Mouse (Mus musculus) midbrain, embryonic 10.5 days (tissue): ENCODE data around the gene Ccdc102a. TPM values are rescaled to one million over a fixed set of nuclear protein-coding genes. Genes with fewer than 3 reads are reported as not detected.

ENCODE experiments used
- DNase-seq: peaks from one replicate; pipeline ENCODE4 v3.0.0-alpha.2; 2017; ENCODE audit warnings: low spot score
- H3K27ac ChIP-seq: fragments of 300-500 bp; sonication (generic); replicated peaks from 2 replicates; pipeline ENCODE4 v1.5.1; 2016; ENCODE audit warnings: mild to moderate bottlenecking
- H3K27me3 ChIP-seq: fragments of 300-500 bp; sonication (generic); 2 replicates; pipeline ENCODE4 v1.6.1; 2016; ENCODE audit warnings: low read depth, mild to moderate bottlenecking; ENCODE audit not compliant: poor library complexity, severe bottlenecking
- H3K36me3 ChIP-seq: fragments of 300-500 bp; sonication (generic); 2 replicates; pipeline ENCODE4 v1.6.1; 2016; ENCODE audit warnings: mild to moderate bottlenecking, moderate library complexity
- H3K4me1 ChIP-seq: fragments of 300-500 bp; sonication (generic); 2 replicates; pipeline ENCODE4 v1.6.1; 2016
- H3K4me3 ChIP-seq: fragments of 300-500 bp; sonication (generic); 2 replicates; pipeline ENCODE4 v1.5.1; 2016; ENCODE audit warnings: mild to moderate bottlenecking, moderate library complexity
- H3K9me3 ChIP-seq: fragments of 300-500 bp; sonication (generic); replicated peaks from 2 replicates; pipeline ENCODE4 v1.6.1; 2016; ENCODE audit warnings: mild to moderate bottlenecking
- WGBS: fragments of 180-500 bp; shearing (Covaris S2); methylation state at CpG from one replicate; pipeline ENCODE4 v1.1.7; 2016; 5-methylcytosine and 5-hydroxymethylcytosine counted together
- polyA plus RNA-seq: library from polyadenylated mRNA; unstranded; fragments of >200 nt; fragmentation: Nextera tagmentation; extraction: Ambion mirVana; gene quantifications from 2 replicates; pipeline ENCODE4 v1.2.1, GENCODE M21; 2016

Gene Ccdc102a
- polyA plus RNA-seq, 1 experiment from 2014 or later = 13.0 TPM

GRCm38 (mm10) chr8:94950046-94950445 is 32.1 kb upstream of the Ccdc102a start:
- Histone ChIP-seq H3K4me3 (no peak overlapping the region), H3K27me3 (0 out of 2 replicates have a peak, but pooled peaks cover 7% of the 10 kb centered on the region), H3K36me3 (no peaks in the 10 kb centered on the region), H3K9me3 (no peaks in the 10 kb centered on the region), H3K27ac (no peak overlapping the region), H3K4me1 (peaks cover 18% of the 10 kb centered on the region)
- DNase-seq = peak; percentile 83
- 24% methylated on average over 4 of the region's 4 CpGs for WGBS

- no peak for DNase-seq
- no peak overlapping the region for H3K27ac ChIP-seq
- H3K4me1 ChIP-seq = peaks cover 17% of the 10 kb centered on the region
- 0 out of 2 replicates have a peak, but pooled peaks cover 7% of the 10 kb centered on the region for H3K27me3 ChIP-seq
- H3K4me3 ChIP-seq = no peak overlapping the region
- H3K36me3 ChIP-seq = no peaks in the 10 kb centered on the region
- 88% methylated on average over 4 of the region's 4 CpGs for WGBS
- H3K9me3 ChIP-seq = no peaks in the 10 kb centered on the region
Observed at GRCm38 (mm10) chr8:94949010-94949409, 31.1 kb upstream of the Ccdc102a start.

GRCm38 (mm10) chr8:94948421-94948820 is 30.5 kb upstream of the Ccdc102a start:
- WGBS = 84% methylated on average over 4 of the region's 4 CpGs
- Histone ChIP-seq H3K9me3 (no peaks in the 10 kb centered on the region), H3K27ac (no peak overlapping the region), H3K36me3 (no peaks in the 10 kb centered on the region), H3K27me3 (0 out of 2 replicates have a peak, but pooled peaks cover 7% of the 10 kb centered on the region), H3K4me1 (peaks cover 20% of the 10 kb centered on the region), H3K4me3 (no peak overlapping the region)
- no peak for DNase-seq

DNA sequence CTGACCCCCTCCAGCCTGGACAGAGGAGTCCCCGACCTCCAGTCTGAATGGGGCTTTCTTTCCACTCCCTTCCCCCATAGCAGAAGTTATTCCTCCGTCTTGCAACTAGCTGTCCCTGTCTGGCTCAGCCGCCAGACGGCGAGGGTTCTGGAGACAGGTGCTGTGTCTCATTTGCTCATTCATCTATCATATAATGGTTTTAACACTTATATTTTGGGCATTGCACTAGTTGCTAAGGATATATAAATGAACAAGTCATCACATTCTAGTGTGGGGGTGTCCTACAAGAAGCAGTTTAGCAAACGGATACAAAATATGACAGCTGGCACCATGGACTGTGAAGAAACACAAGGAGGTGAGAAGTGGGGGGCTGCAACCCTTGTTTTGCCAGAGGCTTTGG is 27.3 kb upstream of the Ccdc102a start:
- Histone ChIP-seq H3K4me1 (peaks cover 22% of the 10 kb centered on the region), H3K27ac (no peak overlapping the region), H3K27me3 (peaks cover 15% of the 10 kb centered on the region; the same call in 1 of the 2 replicates), H3K9me3 (no peaks in the 10 kb centered on the region), H3K36me3 (no peaks in the 10 kb centered on the region), H3K4me3 (no peak overlapping the region)
- WGBS = 72% methylated on average over 6 of the region's 6 CpGs
- DNase-seq = no peak

GRCm38 (mm10) chr8:94942566-94942965 is 24.7 kb upstream of the Ccdc102a start:
- no peaks in the 10 kb centered on the region for H3K36me3 ChIP-seq
- H3K27me3 ChIP-seq = peaks cover 15% of the 10 kb centered on the region; the same call in 1 of the 2 replicates
- H3K27ac ChIP-seq = no peak overlapping the region
- 19% methylated on average over 6 of the region's 6 CpGs for WGBS
- H3K4me3 ChIP-seq = no peak overlapping the region
- peaks cover 22% of the 10 kb centered on the region for H3K4me1 ChIP-seq
- peak; percentile 68 for DNase-seq
- H3K9me3 ChIP-seq = no peaks in the 10 kb centered on the region

DNA sequence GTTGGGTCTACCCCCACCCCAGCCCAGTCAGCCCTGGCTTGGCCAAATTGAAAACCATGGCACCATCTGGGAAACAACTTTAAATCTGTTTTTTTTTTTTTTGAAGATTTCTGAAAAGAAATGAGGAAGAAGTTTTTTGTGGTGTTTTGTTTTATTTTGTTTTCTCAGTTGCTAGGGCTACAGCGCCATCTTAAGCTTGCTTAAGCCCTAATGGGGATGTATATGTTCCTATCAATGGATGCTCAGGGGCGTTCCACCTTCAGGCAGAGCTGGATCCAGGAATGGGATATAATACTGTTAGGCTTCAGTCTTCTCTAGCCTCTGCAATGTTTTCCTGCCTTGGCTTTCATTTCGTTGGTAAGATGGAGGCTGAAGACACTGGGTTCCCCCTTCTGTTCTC is 17.3 kb upstream of the Ccdc102a start:
- Histone ChIP-seq H3K9me3 (no peaks in the 10 kb centered on the region), H3K27me3 (no peaks in the 10 kb centered on the region), H3K4me1 (no peaks in the 10 kb centered on the region), H3K27ac (no peak overlapping the region), H3K4me3 (no peak overlapping the region), H3K36me3 (no peaks in the 10 kb centered on the region)
- WGBS = 81% methylated on average over 3 of the region's 3 CpGs
- no peak for DNase-seq

DNA sequence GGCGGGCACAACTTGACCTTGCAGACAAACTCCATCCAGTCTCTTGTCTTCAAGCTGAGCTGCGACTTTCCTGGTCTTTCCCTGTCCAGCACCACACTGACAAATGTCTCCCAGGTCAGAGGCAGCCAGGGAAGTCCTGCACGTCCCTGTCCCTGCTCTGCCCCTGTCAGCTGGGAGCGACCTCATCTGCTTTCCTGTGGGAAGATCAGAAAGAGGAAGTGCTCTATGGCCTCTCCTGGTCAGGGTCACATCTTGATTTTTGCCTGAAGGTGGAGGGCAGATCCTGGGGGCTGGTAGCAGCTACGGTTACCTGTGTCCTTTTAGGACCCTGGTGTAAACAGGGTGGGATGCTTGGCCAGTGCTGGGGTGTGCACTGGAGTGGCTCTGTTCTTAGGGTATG is 16.0 kb upstream of the Ccdc102a start:
- no peak overlapping the region for H3K27ac ChIP-seq
- no peaks in the 10 kb centered on the region for H3K9me3 ChIP-seq
- no peaks in the 10 kb centered on the region for H3K4me1 ChIP-seq
- H3K36me3 ChIP-seq = no peaks in the 10 kb centered on the region
- H3K27me3 ChIP-seq = no peaks in the 10 kb centered on the region
- no peak overlapping the region for H3K4me3 ChIP-seq
- DNase-seq = no peak
- WGBS = 73% methylated on average over 5 of the region's 5 CpGs

DNA sequence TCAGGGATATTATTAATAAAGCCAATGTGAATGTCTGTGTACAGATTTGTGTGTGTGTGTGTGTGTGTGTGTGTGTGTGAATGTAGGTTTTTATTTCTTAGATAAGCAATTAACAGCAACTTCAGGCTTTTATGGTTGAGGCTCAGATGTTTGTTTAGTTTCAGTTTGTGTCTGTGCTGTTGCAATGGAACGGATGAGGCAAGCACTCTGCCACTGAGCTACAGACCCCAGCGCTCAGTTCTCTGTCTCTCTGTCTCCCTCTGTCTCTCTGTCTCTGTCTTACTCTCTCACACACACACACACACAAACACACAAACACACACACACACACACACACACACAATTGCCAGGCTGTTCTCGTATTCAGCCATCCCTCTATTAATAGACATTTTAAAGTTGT is 10.3 kb upstream of the Ccdc102a start:
- H3K9me3 ChIP-seq = no peaks in the 10 kb centered on the region
- no peak overlapping the region for H3K27ac ChIP-seq
- H3K4me1 ChIP-seq = peaks cover 4% of the 10 kb centered on the region
- no peaks in the 10 kb centered on the region for H3K36me3 ChIP-seq
- 92% methylated on average over 3 of the region's 3 CpGs for WGBS
- no peak for DNase-seq
- no peak overlapping the region for H3K4me3 ChIP-seq
- H3K27me3 ChIP-seq = 0 out of 2 replicates have a peak, but pooled peaks cover 5% of the 10 kb centered on the region

DNA sequence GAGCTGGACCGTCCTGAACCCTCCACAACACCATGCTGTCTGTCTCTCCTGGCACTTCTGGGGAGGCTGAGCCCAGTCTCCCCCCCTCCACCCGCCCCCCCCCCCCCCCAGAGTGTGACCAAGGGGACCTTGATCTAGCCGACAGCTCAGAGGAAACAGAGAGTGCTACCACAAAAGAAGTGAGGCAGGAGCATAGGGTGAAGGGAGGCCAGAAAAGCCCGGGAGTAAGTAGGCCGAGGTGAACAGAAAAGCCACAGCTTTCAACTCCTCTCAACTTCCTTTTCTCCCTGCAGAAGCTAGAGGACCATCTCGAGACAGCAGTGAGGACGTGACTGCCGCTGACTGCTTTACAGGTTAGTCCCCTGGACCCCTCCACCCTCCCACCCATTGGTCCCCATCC is 5.5 kb upstream of the Ccdc102a start, which contains the start of gene Adgrg5:
Gene Adgrg5, plus strand, starts transcription at position 290 of the 400 bp plus-strand sequence.
- no peak for DNase-seq
- WGBS = 47% methylated on average over 8 of the region's 8 CpGs
- Histone ChIP-seq H3K27ac (peak within 1 kb of the TSS; percentile 42; the same call in 1 of the 2 replicates), H3K4me3 (no peak within 1 kb of the TSS), H3K36me3 (no peaks in the 10 kb centered on the region), H3K9me3 (no peaks in the 10 kb centered on the region), H3K4me1 (peaks cover 18% of the 10 kb centered on the region), H3K27me3 (peaks cover 17% of the 10 kb centered on the region)

DNA sequence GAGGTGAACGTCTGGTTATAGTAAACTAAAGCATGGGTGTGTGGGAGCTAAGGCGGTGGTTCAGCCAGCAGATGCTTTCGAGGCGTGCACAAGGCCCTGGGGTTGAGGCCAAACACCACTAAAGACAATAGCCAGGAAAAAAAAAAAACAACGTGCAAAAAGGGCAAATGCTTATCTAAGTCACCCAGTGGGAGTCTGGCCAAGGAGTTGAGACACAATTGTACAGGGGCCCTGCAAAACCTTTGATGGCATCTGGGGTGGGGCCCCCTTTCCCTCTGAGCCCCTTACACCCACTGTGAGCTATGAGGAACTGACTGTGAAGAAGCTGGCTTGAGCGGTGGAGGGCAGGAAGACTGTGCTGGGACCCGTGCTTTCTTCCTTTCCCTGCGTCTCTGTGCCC is 4.7 kb upstream of the Ccdc102a start:
- 37% methylated on average over 8 of the region's 8 CpGs for WGBS
- Histone ChIP-seq H3K36me3 (no peaks in the 10 kb centered on the region), H3K4me3 (no peak overlapping the region), H3K27me3 (peaks cover 22% of the 10 kb centered on the region), H3K27ac (peak overlapping the region; percentile 42; the same call in 1 of the 2 replicates), H3K9me3 (no peaks in the 10 kb centered on the region), H3K4me1 (peaks cover 25% of the 10 kb centered on the region)
- no peak for DNase-seq

DNA sequence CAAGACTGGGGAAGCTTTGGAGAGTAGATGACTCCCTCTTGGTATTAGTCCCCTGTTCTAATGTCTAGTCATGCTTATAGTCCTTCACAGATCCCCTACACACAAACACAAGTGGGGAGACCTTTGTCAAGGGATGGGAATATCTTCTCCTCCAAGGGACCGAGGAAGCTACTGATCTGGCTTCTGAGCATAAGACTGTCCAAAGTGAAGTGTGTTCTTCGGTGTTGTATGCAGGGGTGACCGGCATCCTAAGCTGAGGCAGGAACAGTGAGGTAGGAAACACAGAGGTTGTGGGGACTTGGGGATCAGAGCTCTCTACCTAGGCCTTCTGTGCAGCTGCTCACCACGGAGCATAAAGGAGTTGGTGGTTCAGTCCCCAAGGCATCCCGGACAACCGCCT is 4.3 kb upstream of the Ccdc102a start:
- peaks cover 29% of the 10 kb centered on the region for H3K4me1 ChIP-seq
- H3K4me3 ChIP-seq = no peak overlapping the region
- H3K27ac ChIP-seq = 0 out of 2 replicates have a peak overlapping the region, but pooled peaks have one; percentile 38
- H3K36me3 ChIP-seq = no peaks in the 10 kb centered on the region
- no peak for DNase-seq
- H3K9me3 ChIP-seq = no peaks in the 10 kb centered on the region
- peaks cover 22% of the 10 kb centered on the region for H3K27me3 ChIP-seq
- 67% methylated on average over 6 of the region's 6 CpGs for WGBS

DNA sequence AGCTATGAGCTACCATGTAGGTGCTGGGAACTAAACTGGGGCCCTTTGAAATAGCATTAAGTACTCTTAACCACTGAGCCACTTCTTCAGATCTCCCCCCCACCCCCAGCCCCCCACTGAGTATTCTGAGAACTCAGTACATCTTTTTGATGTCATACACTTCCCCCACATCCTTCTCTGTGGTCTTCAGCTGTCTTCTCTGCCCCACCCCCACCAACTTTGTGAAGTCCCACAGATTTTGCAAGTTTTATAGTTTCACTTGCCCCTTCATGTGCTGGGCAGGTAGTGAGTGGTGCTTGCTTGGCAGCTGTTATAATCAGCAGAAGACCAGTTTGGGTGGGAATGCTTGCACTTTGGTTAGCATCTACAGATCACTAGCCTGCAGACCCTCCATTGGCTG is 1.4 kb upstream of the Ccdc102a start:
- Histone ChIP-seq H3K27ac (no peak overlapping the region), H3K36me3 (no peaks in the 10 kb centered on the region), H3K27me3 (peaks cover 43% of the 10 kb centered on the region), H3K4me3 (no peak overlapping the region), H3K4me1 (peaks cover 51% of the 10 kb centered on the region), H3K9me3 (no peaks in the 10 kb centered on the region)
- no peak for DNase-seq

GRCm38 (mm10) chr8:94917352-94917751 is 546 bp downstream of the Ccdc102a start:
- WGBS = under 1% methylated on average over 27 of the region's 27 CpGs
- Histone ChIP-seq H3K27me3 (peaks cover 62% of the 10 kb centered on the region), H3K4me3 (peak overlapping the region; percentile 73), H3K27ac (peak overlapping the region; percentile 93), H3K36me3 (no peaks in the 10 kb centered on the region), H3K9me3 (no peaks in the 10 kb centered on the region), H3K4me1 (peaks cover 53% of the 10 kb centered on the region)
- DNase-seq = peak; percentile 98

DNA sequence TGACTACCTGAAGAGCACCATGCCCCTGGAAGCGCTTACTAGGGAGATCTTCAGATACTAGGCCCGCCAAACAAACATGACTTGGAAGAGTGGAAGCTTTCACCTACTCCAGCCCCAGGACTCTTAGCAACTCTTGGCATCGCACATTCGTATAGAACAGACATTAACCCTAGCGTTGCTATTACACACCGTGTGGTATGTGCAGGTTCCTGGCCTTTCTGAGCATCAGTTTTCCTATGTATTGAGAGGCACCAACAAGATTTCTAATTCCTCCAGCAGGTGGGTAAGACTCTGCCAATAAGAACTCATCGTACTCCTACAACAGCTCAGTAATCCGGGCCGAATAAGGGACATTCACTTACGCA is 956 bp downstream of the Ccdc102a start:
- WGBS = 9% methylated on average over 10 of the region's 10 CpGs
- peaks cover 51% of the 10 kb centered on the region for H3K4me1 ChIP-seq
- peak overlapping the region; percentile 93 for H3K27ac ChIP-seq
- H3K4me3 ChIP-seq = peak overlapping the region; percentile 73
- H3K36me3 ChIP-seq = no peaks in the 10 kb centered on the region
- H3K27me3 ChIP-seq = peaks cover 66% of the 10 kb centered on the region
- H3K9me3 ChIP-seq = no peaks in the 10 kb centered on the region
- DNase-seq = no peak
